Mouse (Mus musculus): ENCODE data around the gene Mrln.

Mrln gene

GRCm38 (mm10) chr10:70204505-70205399 is at the start of gene Mrln:
Mrln (plus strand) TSS chr10:70204664.
- no peak for DNase-seq

- DNase-seq: no peak
Measured at GRCm38 (mm10) chr10:70156431-70157165, 47.9 kb upstream of the Mrln start.

GRCm38 (mm10) chr10:70159651-70160320 is 44.7 kb upstream of the Mrln start:
- DNase-seq: no peak

- no peak for DNase-seq
Measured at GRCm38 (mm10) chr10:70160811-70161210, 43.7 kb upstream of the Mrln start.

- no peak for DNase-seq
Measured at GRCm38 (mm10) chr10:70161504-70161903, 43.0 kb upstream of the Mrln start.

- no peak for DNase-seq
Measured at GRCm38 (mm10) chr10:70163681-70164080, 40.8 kb upstream of the Mrln start.

GRCm38 (mm10) chr10:70165877-70166276 is 38.6 kb upstream of the Mrln start:
- no peak for DNase-seq

- no peak for DNase-seq
Measured at GRCm38 (mm10) chr10:70166427-70166826, 38.0 kb upstream of the Mrln start.

GRCm38 (mm10) chr10:70167625-70168024 is 36.8 kb upstream of the Mrln start:
- DNase-seq: no peak

- DNase-seq: no peak
Measured at GRCm38 (mm10) chr10:70168396-70168795, 36.1 kb upstream of the Mrln start.

- no peak for DNase-seq
Measured at GRCm38 (mm10) chr10:70169044-70169443, 35.4 kb upstream of the Mrln start.

GRCm38 (mm10) chr10:70173314-70173713 is 31.1 kb upstream of the Mrln start:
- DNase-seq: peak; percentile 67

GRCm38 (mm10) chr10:70174494-70175190 is 29.8 kb upstream of the Mrln start:
- DNase-seq: no peak

- no peak for DNase-seq
Measured at GRCm38 (mm10) chr10:70180727-70181126, 23.7 kb upstream of the Mrln start.

GRCm38 (mm10) chr10:70181279-70181972 is 23.0 kb upstream of the Mrln start:
- peak; percentile 96 for DNase-seq

- peak; percentile 54 for DNase-seq
Measured at GRCm38 (mm10) chr10:70183210-70184080, 21.0 kb upstream of the Mrln start.

- no peak for DNase-seq
Measured at GRCm38 (mm10) chr10:70186136-70186535, 18.3 kb upstream of the Mrln start.

- peak; percentile 77 for DNase-seq
Measured at GRCm38 (mm10) chr10:70186586-70186985, 17.9 kb upstream of the Mrln start.

- no peak for DNase-seq
Measured at GRCm38 (mm10) chr10:70189864-70190263, 14.6 kb upstream of the Mrln start.

GRCm38 (mm10) chr10:70194283-70194682 is 10.2 kb upstream of the Mrln start:
- DNase-seq: no peak

- DNase-seq: no peak
Measured at GRCm38 (mm10) chr10:70195279-70195678, 9.2 kb upstream of the Mrln start.

All from kidney, adult 11 months (tissue).